Mouse (Mus musculus) stomach, embryonic 16.5 days (tissue): ENCODE measurements around the gene Stk33. TPM values are rescaled to one million over a fixed set of nuclear protein-coding genes. Genes with fewer than 3 reads are reported as not detected.

Source experiments
- ATAC-seq: fragments of 200-750 bp; cut with Nextera tagmentation; 2 replicates; pipeline ENCODE4 v1.8.0; 2017; ENCODE audit warnings: moderate number of reproducible peaks, moderate TSS enrichment; ENCODE audit not compliant: insufficient read depth, low FRiP score
- H3K27ac ChIP-seq: fragments of 300-500 bp; sonication (generic); 2 replicates; pipeline ENCODE4 v1.5.1; 2014; ENCODE audit warnings: low read length
- H3K27me3 ChIP-seq: fragments of 300-500 bp; sonication (generic); 2 replicates; pipeline ENCODE4 v1.6.1; 2014; ENCODE audit warnings: low read length, control low read depth, mixed read lengths; ENCODE audit not compliant: control insufficient read depth, insufficient read depth
- H3K36me3 ChIP-seq: fragments of 300-500 bp; sonication (generic); 2 replicates; pipeline ENCODE4 v1.6.1; 2014; ENCODE audit warnings: low read length; ENCODE audit not compliant: control insufficient read depth, insufficient read depth
- H3K4me1 ChIP-seq: fragments of 300-500 bp; sonication (generic); 2 replicates; pipeline ENCODE4 v1.6.1; 2014; ENCODE audit warnings: low read length, control low read depth, mixed read lengths; ENCODE audit not compliant: control insufficient read depth, insufficient read depth
- H3K4me2 ChIP-seq: fragments of 300-500 bp; sonication (generic); 2 replicates; pipeline ENCODE4 v1.6.1; 2014; ENCODE audit warnings: low read depth, low read length, mixed read lengths
- H3K4me3 ChIP-seq: fragments of 300-500 bp; sonication (generic); replicated peaks from 2 replicates; pipeline ENCODE4 v1.5.1; 2014; ENCODE audit warnings: mild to moderate bottlenecking, low read length
- H3K9ac ChIP-seq: fragments of 300-500 bp; sonication (generic); 2 replicates; pipeline ENCODE4 v1.6.1; 2014; ENCODE audit warnings: low read length
- H3K9me3 ChIP-seq: fragments of 300-500 bp; sonication (generic); replicated peaks from 2 replicates; pipeline ENCODE4 v1.6.1; 2016; ENCODE audit warnings: low read length, control low read depth; ENCODE audit not compliant: control insufficient read depth
- WGBS: fragments of 180-500 bp; shearing (Covaris S2); extraction: QIAGEN DNeasy Blood & Tissue Kit; methylation state at CpG from one replicate; pipeline ENCODE4 v1.1.7; 2014; 5-methylcytosine and 5-hydroxymethylcytosine counted together
- polyA plus RNA-seq: library from polyadenylated mRNA; unstranded; fragments of >200 nt; fragmentation: Nextera tagmentation; extraction: Ambion mirVana; gene quantifications from 2 replicates; pipeline ENCODE4 v1.2.1, GENCODE M21; 2015

Stk33 gene
- polyA plus RNA-seq, 1 experiment from 2014 or later: 0.66 TPM

DNA sequence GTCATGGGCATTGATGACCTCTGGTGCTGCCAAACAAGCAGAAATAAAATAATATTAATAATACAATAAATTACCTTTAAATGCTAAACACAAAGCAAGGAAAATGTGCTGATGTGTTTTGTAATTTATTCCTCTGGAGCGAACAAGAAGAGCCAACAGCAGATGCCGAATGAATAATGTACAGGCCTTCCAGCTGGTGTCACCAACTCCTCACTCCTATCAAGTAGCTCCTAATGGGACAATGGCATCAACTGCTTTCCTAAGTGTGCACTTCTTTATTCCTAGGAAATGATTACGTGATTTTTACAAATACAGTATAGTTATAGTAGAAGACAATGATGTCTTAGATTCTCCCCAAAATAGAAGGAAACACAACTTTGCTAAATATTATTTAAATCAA is 113.2 kb downstream of the Stk33 start:
- Histone ChIP-seq H3K27ac (no peak overlapping the region), H3K4me1 (no peaks in the 10 kb centered on the region), H3K27me3 (no peaks in the 10 kb centered on the region), H3K9me3 (no peaks in the 10 kb centered on the region), H3K9ac (no peak overlapping the region), H3K4me2 (no peak overlapping the region), H3K4me3 (no peak overlapping the region), H3K36me3 (no peaks in the 10 kb centered on the region)
- WGBS: 82% methylated on average over 3 of the region's 3 CpGs
- no peak for ATAC-seq

DNA sequence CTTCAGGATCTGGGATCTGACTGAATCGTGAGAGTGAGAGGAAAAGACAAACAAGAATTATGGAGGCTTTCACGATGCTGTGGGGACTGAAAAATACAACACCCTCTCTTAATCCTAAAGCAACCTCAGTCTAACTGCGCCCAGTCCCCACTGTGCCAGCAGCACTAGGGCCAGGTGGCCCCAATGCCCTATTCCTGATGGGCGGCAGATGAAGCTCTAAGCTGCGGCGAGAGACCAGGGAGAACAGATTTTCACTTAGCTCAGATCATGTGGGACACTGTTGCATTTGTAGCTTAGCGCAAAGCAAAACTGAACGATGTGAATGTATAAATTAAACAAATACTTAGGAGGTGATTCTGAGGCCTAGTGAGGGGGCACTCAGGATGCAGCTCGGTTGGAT is 113.7 kb downstream of the Stk33 start:
- Histone ChIP-seq H3K27ac (no peak overlapping the region), H3K9me3 (no peaks in the 10 kb centered on the region), H3K27me3 (no peaks in the 10 kb centered on the region), H3K4me1 (no peaks in the 10 kb centered on the region), H3K4me3 (no peak overlapping the region), H3K9ac (no peak overlapping the region), H3K36me3 (no peaks in the 10 kb centered on the region), H3K4me2 (no peak overlapping the region)
- no peak for ATAC-seq
- WGBS: 56% methylated on average over 9 of the region's 9 CpGs

DNA sequence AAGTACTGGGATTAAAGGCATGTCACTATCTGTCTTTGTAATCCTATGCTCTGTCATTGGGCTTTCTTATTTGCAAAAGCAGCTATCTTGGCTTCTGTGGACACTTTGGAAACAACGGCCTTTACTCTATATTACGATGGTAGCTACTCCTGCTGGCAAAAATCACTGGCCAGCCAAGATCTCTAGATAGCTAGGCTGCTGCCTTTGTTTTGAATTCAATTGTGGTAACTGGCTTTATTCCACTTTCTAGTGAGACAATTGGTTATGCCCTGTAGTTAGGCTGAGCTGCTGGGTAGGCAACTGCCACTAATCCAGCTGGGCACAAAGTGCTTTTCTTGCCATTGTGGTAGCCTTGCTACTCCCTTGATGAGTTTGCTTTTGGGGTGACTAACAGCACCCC is 129.4 kb downstream of the Stk33 start:
- no peak overlapping the region for H3K27ac ChIP-seq
- H3K4me1 ChIP-seq: no peaks in the 10 kb centered on the region
- no peaks in the 10 kb centered on the region for H3K36me3 ChIP-seq
- ATAC-seq: no peak
- H3K27me3 ChIP-seq: no peaks in the 10 kb centered on the region
- H3K4me3 ChIP-seq: no peak overlapping the region
- 94% methylated on average over 2 of the region's 2 CpGs for WGBS
- H3K4me2 ChIP-seq: no peak overlapping the region
- no peak overlapping the region for H3K9ac ChIP-seq
- no peaks in the 10 kb centered on the region for H3K9me3 ChIP-seq

DNA sequence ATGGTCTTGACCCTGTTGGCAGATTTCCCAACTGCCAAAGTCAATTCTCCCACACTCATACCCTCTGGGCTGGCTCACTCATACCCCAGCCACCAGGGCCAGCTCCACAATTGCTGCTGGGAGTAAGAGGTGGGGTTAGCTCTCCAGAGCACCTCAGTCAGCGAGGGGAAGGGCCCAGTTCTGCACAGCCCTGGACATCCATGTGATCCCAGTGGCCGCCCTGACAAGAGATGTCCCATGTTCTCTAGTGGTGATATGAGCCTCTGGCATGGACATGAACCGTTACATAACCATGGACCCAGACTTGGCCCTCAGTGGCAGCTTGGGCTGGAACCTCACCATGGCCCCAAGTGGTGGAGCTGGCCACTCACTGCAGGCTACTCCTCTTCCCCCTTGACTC is 143.1 kb downstream of the Stk33 start:
- Histone ChIP-seq H3K4me3 (no peak overlapping the region), H3K4me2 (no peak overlapping the region), H3K9ac (no peak overlapping the region), H3K27me3 (no peaks in the 10 kb centered on the region), H3K27ac (no peak overlapping the region), H3K36me3 (no peaks in the 10 kb centered on the region), H3K9me3 (no peaks in the 10 kb centered on the region), H3K4me1 (no peaks in the 10 kb centered on the region)
- WGBS: 89% methylated on average over 3 of the region's 3 CpGs
- 0 out of 2 replicates have a peak, but pooled peaks have one; percentile 13 for ATAC-seq

DNA sequence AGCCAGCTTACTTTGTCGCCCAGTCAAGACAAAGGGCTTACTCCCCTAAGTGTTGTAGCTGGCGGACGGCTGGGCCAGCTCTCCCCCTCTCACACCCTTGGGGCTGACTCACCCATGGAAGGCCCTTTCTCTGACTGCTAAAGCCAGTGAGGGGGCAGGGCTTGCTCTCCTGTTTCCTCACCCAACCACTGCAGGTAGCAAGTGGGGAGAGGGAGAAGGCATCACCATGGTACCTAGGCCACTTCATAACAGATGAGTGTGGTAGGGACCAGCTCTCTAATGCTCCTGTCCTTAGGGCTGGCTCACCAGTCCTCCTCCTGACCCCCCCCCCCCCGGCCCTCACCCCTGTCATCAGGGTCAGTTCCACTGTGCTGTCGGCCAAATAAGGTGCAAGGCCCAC is 143.5 kb downstream of the Stk33 start:
- H3K27ac ChIP-seq: no peak overlapping the region

DNA sequence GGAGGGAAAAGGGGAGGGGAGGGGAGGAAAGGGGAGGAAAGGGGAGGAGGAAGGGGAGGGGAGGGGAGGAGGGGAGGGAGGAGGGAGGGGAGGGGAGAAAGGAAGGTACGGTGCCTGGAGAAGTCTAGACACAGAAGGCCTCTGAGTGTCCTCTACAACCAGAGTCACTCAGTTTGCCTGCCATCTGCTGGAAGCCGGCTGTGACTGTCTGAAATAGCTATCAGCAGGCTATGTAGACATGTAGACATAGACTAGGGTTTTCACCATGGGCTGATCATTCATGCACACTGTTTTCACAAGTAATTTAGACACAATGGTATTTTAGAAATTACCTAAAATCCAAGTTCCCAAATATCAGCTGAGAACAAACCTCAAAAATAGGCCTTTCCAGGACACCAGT is 148.4 kb downstream of the Stk33 start:
- no peaks in the 10 kb centered on the region for H3K36me3 ChIP-seq
- H3K9ac ChIP-seq: no peak overlapping the region
- no peaks in the 10 kb centered on the region for H3K9me3 ChIP-seq
- no peak for ATAC-seq
- 24% methylated on average over 2 of the region's 2 CpGs for WGBS
- no peaks in the 10 kb centered on the region for H3K4me1 ChIP-seq
- H3K27ac ChIP-seq: no peak overlapping the region
- no peak overlapping the region for H3K4me2 ChIP-seq
- H3K27me3 ChIP-seq: no peaks in the 10 kb centered on the region
- H3K4me3 ChIP-seq: no peak overlapping the region

More for the DNA sequence above, 143.5 kb downstream of the Stk33 start:
- no peak overlapping the region for H3K4me2 ChIP-seq
- ATAC-seq: peak; percentile 13; the same call in 1 of the 2 replicates
- WGBS: 74% methylated on average over 5 of the region's 5 CpGs
- no peaks in the 10 kb centered on the region for H3K36me3 ChIP-seq
- H3K4me1 ChIP-seq: no peaks in the 10 kb centered on the region
- H3K4me3 ChIP-seq: no peak overlapping the region
- H3K27me3 ChIP-seq: no peaks in the 10 kb centered on the region
- no peaks in the 10 kb centered on the region for H3K9me3 ChIP-seq
- no peak overlapping the region for H3K9ac ChIP-seq

DNA sequence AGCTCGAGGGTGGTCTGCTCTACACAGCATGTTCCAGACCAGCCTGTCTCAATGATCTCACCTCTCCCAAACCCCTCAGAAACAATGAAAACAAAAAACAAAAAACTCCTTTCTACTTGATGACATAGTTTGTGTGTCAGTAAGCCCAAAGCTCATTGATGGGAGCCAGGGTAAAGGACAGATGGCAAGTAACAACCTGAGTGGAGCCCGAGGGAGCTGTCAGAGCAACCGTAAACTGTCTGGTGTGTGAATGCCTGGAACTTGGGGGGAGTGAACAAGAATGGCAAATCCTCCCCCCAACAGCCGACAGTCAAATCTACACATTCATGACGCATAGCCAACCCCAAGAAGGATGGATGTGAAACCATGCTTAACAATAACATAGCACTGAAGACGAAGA is 149.8 kb downstream of the Stk33 start:
- H3K4me2 ChIP-seq: no peak overlapping the region
- H3K36me3 ChIP-seq: no peaks in the 10 kb centered on the region
- ATAC-seq: no peak
- H3K27me3 ChIP-seq: no peaks in the 10 kb centered on the region
- H3K27ac ChIP-seq: no peak overlapping the region
- no peak overlapping the region for H3K9ac ChIP-seq
- H3K9me3 ChIP-seq: no peaks in the 10 kb centered on the region
- no peaks in the 10 kb centered on the region for H3K4me1 ChIP-seq
- WGBS: 51% methylated on average over 6 of the region's 6 CpGs
- H3K4me3 ChIP-seq: no peak overlapping the region

DNA sequence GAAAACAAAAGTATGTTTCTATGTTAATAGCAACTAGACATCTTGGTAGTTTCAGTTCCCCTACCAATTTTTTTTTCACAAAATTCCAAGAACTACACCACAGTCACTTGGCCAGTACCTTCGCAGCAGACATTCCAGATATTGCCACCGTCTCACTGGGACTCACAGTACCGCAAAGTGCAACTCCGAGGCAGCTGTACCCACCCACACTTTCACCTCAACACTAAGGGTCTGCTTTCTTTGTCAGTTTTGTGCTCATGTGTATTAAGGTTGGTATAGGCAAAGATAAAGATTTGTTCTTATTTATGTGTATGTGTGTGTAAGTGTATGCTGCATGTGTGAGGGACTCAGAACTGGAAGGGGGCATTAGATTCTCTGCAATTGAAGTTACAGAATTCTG is 156.8 kb downstream of the Stk33 start:
- no peaks in the 10 kb centered on the region for H3K9me3 ChIP-seq
- H3K4me2 ChIP-seq: no peak overlapping the region
- no peaks in the 10 kb centered on the region for H3K27me3 ChIP-seq
- H3K4me3 ChIP-seq: no peak overlapping the region
- H3K27ac ChIP-seq: no peak overlapping the region
- WGBS: 87% methylated on average over 4 of the region's 4 CpGs
- peaks cover 6% of the 10 kb centered on the region; the same call in 1 of the 2 replicates for H3K4me1 ChIP-seq
- no peak for ATAC-seq
- H3K9ac ChIP-seq: no peak overlapping the region
- H3K36me3 ChIP-seq: no peaks in the 10 kb centered on the region

DNA sequence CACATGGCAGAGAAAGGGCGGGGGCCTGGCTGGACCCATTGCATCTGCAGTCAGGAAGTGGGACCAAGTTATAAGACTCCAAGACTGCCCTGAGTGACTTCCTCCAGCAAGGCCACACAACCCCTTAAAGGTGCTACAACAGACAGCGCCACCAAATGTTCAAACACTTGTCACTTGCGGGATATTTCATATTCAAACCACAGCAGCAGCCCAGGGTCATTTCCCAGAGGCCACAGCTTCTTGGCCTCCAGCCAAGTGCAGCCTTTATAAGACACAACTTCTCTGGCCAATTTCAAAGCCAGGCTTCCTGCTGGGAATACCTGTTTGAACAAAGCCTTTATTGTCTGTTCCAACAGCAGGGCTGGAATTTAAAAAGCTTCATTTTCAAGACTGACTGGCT is 162.3 kb downstream of the Stk33 start:
- Histone ChIP-seq H3K4me1 (peaks cover 7% of the 10 kb centered on the region; the same call in 1 of the 2 replicates), H3K36me3 (no peaks in the 10 kb centered on the region), H3K4me2 (no peak overlapping the region), H3K4me3 (no peak overlapping the region), H3K27ac (no peak overlapping the region), H3K9ac (no peak overlapping the region), H3K9me3 (no peaks in the 10 kb centered on the region), H3K27me3 (no peaks in the 10 kb centered on the region)
- 65% methylated on average over 3 of the region's 3 CpGs for WGBS
- ATAC-seq: peak; percentile 28; the same call in 1 of the 2 replicates

DNA sequence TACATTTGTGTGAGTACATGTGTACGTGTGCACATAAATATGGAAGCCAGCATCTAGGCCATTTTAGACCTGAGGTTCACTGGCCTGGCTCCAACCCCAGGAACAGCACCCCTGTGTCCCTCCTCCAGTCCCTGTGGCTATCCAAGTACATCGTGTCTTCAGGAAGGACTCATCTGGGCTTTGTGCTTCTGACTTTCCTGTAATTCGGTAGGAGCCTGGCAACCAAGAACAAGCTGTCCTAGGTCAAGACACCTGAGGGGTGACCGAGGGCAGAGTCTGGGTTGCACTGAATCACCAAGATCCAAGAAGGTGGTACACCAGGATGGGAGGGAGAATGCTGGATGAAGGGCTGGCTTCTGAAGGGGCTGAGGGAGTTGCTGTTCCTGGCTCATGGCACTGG is 163.0 kb downstream of the Stk33 start:
- H3K36me3 ChIP-seq: no peaks in the 10 kb centered on the region
- peaks cover 7% of the 10 kb centered on the region; the same call in 1 of the 2 replicates for H3K4me1 ChIP-seq
- H3K27me3 ChIP-seq: no peaks in the 10 kb centered on the region
- H3K4me3 ChIP-seq: no peak overlapping the region
- ATAC-seq: no peak
- H3K4me2 ChIP-seq: no peak overlapping the region
- H3K9me3 ChIP-seq: no peaks in the 10 kb centered on the region
- no peak overlapping the region for H3K9ac ChIP-seq
- no peak overlapping the region for H3K27ac ChIP-seq
- 82% methylated on average over 4 of the region's 4 CpGs for WGBS
